Mouse (Mus musculus): ENCODE measurements at regions not wholly inside any gene's neighbourhood (a gene's known extent, or its start where the extent isn't known, plus 50 kb on each side); places are given as distances from the start of the nearest gene placed in this dataset.

DNA sequence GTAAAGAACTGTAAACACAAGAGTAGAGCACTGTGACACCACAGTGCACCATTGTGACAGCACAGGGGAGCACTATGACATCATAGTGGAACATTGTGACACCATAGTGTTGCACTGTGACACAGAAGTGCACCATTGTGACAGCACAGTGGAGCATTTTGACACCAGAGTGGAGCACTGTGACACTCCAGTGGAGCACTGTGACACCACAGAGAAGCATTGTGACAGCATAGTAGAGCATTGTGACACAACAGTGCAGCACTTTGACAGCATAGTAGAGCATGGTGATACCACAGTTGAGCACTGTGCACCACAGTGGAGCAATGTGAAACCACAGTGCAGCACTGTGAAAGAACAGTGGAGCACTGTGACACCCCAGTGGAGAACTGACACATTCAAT is 2750.4 kb upstream of the Gm8797 start:
- Histone ChIP-seq H3K9ac (ENCODE audit: low read depth, low read length) (no peak overlapping the region), H3K4me3 (no peak overlapping the region), H3K27ac (no peak overlapping the region), H3K36me3 (ENCODE audit: control insufficient read depth, insufficient read depth, low read length) (no peaks in the 10 kb centered on the region), H3K4me1 (ENCODE audit: control insufficient read depth, insufficient read depth, low read length) (no peaks in the 10 kb centered on the region), H3K27me3 (ENCODE audit: control insufficient read depth, insufficient read depth, low read length) (no peaks in the 10 kb centered on the region), H3K79me2 (replicated peaks; ENCODE audit: control insufficient read depth, insufficient read depth, low read length) (no peaks in the 10 kb centered on the region)
- TF ChIP-seq EP300 (IDR thresholded peaks at IDR 0.05; ENCODE audit: insufficient read depth, low read depth, low read length) (no peak), CTCF (IDR thresholded peaks at IDR 0.05) (no peak), POLR2A (IDR thresholded peaks at IDR 0.05; ENCODE audit: insufficient read depth, low read depth, low read length) (no peak)
- intact Hi-C loops (cut with DNase I), result no loop called here
- peak in 1 of 2 experiments; percentile 6 for DNase-seq

- WGBS, result 58% methylated on average over 4 of the region's 4 CpGs
- Histone ChIP-seq H3K4me1 (ENCODE audit: control insufficient read depth, insufficient read depth, low read length) (no peaks in the 10 kb centered on the region), H3K27ac (no peak overlapping the region), H3K36me3 (ENCODE audit: control insufficient read depth, insufficient read depth, low read length) (no peaks in the 10 kb centered on the region), H3K4me3 (no peak overlapping the region), H3K9ac (ENCODE audit: low read depth, low read length) (no peak overlapping the region), H3K27me3 (ENCODE audit: control insufficient read depth, insufficient read depth, low read length) (no peaks in the 10 kb centered on the region), H3K79me2 (replicated peaks; ENCODE audit: control insufficient read depth, insufficient read depth, low read length) (no peaks in the 10 kb centered on the region)
- TF ChIP-seq CTCF (IDR thresholded peaks at IDR 0.05) (no peak), EP300 (IDR thresholded peaks at IDR 0.05; ENCODE audit: insufficient read depth, low read depth, low read length) (no peak), POLR2A (IDR thresholded peaks at IDR 0.05; ENCODE audit: insufficient read depth, low read depth, low read length) (no peak)
- no peak for DNase-seq
- intact Hi-C loops (cut with DNase I), result no loop called here
Measured at GRCm38 (mm10) chr3:3001224-3001623, 2749.4 kb upstream of the Gm8797 start.

- Histone ChIP-seq H3K4me1 (ENCODE audit: control insufficient read depth, insufficient read depth, low read length) (no peaks in the 10 kb centered on the region), H3K79me2 (replicated peaks; ENCODE audit: control insufficient read depth, insufficient read depth, low read length) (no peaks in the 10 kb centered on the region), H3K27ac (no peak overlapping the region), H3K36me3 (ENCODE audit: control insufficient read depth, insufficient read depth, low read length) (no peaks in the 10 kb centered on the region), H3K9ac (ENCODE audit: low read depth, low read length) (no peak overlapping the region), H3K27me3 (ENCODE audit: control insufficient read depth, insufficient read depth, low read length) (no peaks in the 10 kb centered on the region), H3K4me3 (no peak overlapping the region)
- DNase-seq, result no peak
- TF ChIP-seq CTCF (IDR thresholded peaks at IDR 0.05) (no peak), POLR2A (IDR thresholded peaks at IDR 0.05; ENCODE audit: insufficient read depth, low read depth, low read length) (no peak), EP300 (IDR thresholded peaks at IDR 0.05; ENCODE audit: insufficient read depth, low read depth, low read length) (no peak)
- intact Hi-C loops (cut with DNase I), result no loop called here
Measured at GRCm38 (mm10) chr3:3001639-3002038, 2749.0 kb upstream of the Gm8797 start.

GRCm38 (mm10) chr3:3003425-3003824 is 2747.2 kb upstream of the Gm8797 start:
- DNase-seq, result peak in 1 of 2 experiments; percentile 1
- Histone ChIP-seq H3K4me1 (ENCODE audit: control insufficient read depth, insufficient read depth, low read length) (no peaks in the 10 kb centered on the region), H3K36me3 (ENCODE audit: control insufficient read depth, insufficient read depth, low read length) (no peaks in the 10 kb centered on the region), H3K79me2 (replicated peaks; ENCODE audit: control insufficient read depth, insufficient read depth, low read length) (no peaks in the 10 kb centered on the region), H3K4me3 (no peak overlapping the region), H3K27ac (no peak overlapping the region), H3K9ac (ENCODE audit: low read depth, low read length) (no peak overlapping the region), H3K27me3 (ENCODE audit: control insufficient read depth, insufficient read depth, low read length) (no peaks in the 10 kb centered on the region)
- intact Hi-C loops (cut with DNase I), result no loop called here
- 89% methylated on average over 1 of the region's 1 CpGs for WGBS
- no peak for TF ChIP-seq EP300 (IDR thresholded peaks at IDR 0.05; ENCODE audit: insufficient read depth, low read depth, low read length)

DNA sequence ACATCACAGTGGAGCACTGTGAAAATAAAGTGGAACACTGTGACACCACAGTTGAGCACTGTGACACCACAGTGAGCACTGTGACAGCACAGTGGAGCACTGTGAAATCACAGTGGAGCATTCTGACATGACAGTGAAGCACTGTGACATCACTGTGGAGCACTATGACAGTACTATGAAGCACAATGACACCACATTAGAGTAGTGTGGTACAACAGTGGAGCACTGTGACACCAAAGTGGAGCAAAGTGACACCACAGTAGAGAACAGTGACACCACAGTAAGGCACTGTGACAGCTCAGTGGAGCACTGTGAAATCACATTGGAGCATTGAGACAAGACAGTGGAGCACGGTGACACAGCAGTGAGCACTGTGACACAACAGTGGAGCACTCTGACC is 2739.5 kb upstream of the Gm8797 start:
- Histone ChIP-seq H3K36me3 (ENCODE audit: control insufficient read depth, insufficient read depth, low read length) (no peaks in the 10 kb centered on the region), H3K27me3 (ENCODE audit: control insufficient read depth, insufficient read depth, low read length) (no peaks in the 10 kb centered on the region), H3K4me1 (ENCODE audit: control insufficient read depth, insufficient read depth, low read length) (no peaks in the 10 kb centered on the region), H3K9ac (ENCODE audit: low read depth, low read length) (no peak overlapping the region), H3K27ac (no peak overlapping the region), H3K79me2 (replicated peaks; ENCODE audit: control insufficient read depth, insufficient read depth, low read length) (no peaks in the 10 kb centered on the region), H3K4me3 (no peak overlapping the region)
- intact Hi-C loops (cut with DNase I), result no loop called here
- DNase-seq, result peak in 1 of 2 experiments; percentile 5
- TF ChIP-seq POLR2A (IDR thresholded peaks at IDR 0.05; ENCODE audit: insufficient read depth, low read depth, low read length) (no peak), EP300 (IDR thresholded peaks at IDR 0.05; ENCODE audit: insufficient read depth, low read depth, low read length) (no peak), CTCF (IDR thresholded peaks at IDR 0.05) (no peak)
- WGBS, result 57% methylated on average over 1 of the region's 1 CpGs

DNA sequence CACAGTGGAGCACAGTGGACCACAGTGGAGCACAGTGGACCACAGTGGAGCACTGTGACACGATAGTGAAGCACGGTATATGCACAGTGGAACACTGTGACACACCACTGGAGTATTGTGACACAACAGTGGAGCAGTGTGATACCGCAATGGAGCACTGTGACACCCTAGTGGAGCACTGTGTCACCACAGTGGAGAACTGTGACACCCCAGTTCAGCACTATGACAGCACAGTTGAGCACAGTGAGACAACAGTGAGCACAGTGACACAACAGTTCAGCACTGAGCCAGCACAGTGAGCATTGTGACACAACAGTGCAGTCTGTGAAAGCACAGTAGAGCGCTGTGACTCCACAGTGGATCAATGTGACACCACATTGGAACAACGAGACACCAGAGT is 2737.7 kb upstream of the Gm8797 start:
- intact Hi-C loops (cut with DNase I), result no loop called here
- TF ChIP-seq CTCF (IDR thresholded peaks at IDR 0.05) (no peak), POLR2A (IDR thresholded peaks at IDR 0.05; ENCODE audit: insufficient read depth, low read depth, low read length) (no peak), EP300 (IDR thresholded peaks at IDR 0.05; ENCODE audit: insufficient read depth, low read depth, low read length) (no peak)
- H3K4me3 ChIP-seq, result no peak overlapping the region
- H3K36me3 ChIP-seq (ENCODE audit: control insufficient read depth, insufficient read depth, low read length), result no peaks in the 10 kb centered on the region
- DNase-seq, result peak in 1 of 2 experiments; percentile 1
- no peak overlapping the region for H3K9ac ChIP-seq (ENCODE audit: low read depth, low read length)
- H3K27me3 ChIP-seq (ENCODE audit: control insufficient read depth, insufficient read depth, low read length), result no peaks in the 10 kb centered on the region
- 72% methylated on average over 5 of the region's 5 CpGs for WGBS
- H3K79me2 ChIP-seq (replicated peaks; ENCODE audit: control insufficient read depth, insufficient read depth, low read length), result no peaks in the 10 kb centered on the region
- H3K27ac ChIP-seq, result no peak overlapping the region
- H3K4me1 ChIP-seq (ENCODE audit: control insufficient read depth, insufficient read depth, low read length), result no peaks in the 10 kb centered on the region
